Mouse (Mus musculus): ENCODE data around the gene Glce. TPM values are rescaled to one million over a fixed set of nuclear protein-coding genes. Genes with fewer than 3 reads are reported as not detected.
A peak's percentile ranks its signal among the peaks of the same experiment; 100 is the strongest.

The Glce gene
- polyA plus RNA-seq, 1 experiment from 2014 or later, result 10.8 TPM

GRCm38 (mm10) chr9:62040008-62040608, 82.3 kb downstream of the Glce start:
- Histone ChIP-seq H3K4me3 (ENCODE audit: low read depth, low read length) (no peak overlapping the region), H3K36me3 (ENCODE audit: control insufficient read depth, insufficient read depth, low read length) (no peaks in the 10 kb centered on the region), H3K27ac (replicated peaks) (no peak overlapping the region), H3K4me2 (replicated peaks; ENCODE audit: low read depth) (no peak overlapping the region), H3K9me3 (ENCODE audit: control insufficient read depth, low read length) (no peaks in the 10 kb centered on the region), H3K27me3 (ENCODE audit: control insufficient read depth, insufficient read depth, low read length) (no peaks in the 10 kb centered on the region), H3K4me1 (replicated peaks; ENCODE audit: control insufficient read depth, insufficient read depth) (no peaks in the 10 kb centered on the region), H3K9ac (ENCODE audit: low read length) (no peak overlapping the region)
- DNase-seq (ENCODE audit: low spot score) (peak; percentile 89), ATAC-seq (ENCODE audit: low FRiP score, low TSS enrichment) (peak; percentile 71)
- peak; percentile 98 for TF ChIP-seq CTCF (IDR thresholded peaks at IDR 0.05; ENCODE audit: low read depth)
- no peak for TF ChIP-seq EP300 (optimal IDR thresholded peaks at IDR 0.05)
- whole genome bisulfite sequencing, result 7% methylated on average over 20 of the region's 20 CpGs

- Histone ChIP-seq H3K4me1 (replicated peaks; ENCODE audit: control insufficient read depth, insufficient read depth) (no peaks in the 10 kb centered on the region), H3K9me3 (ENCODE audit: control insufficient read depth, low read length) (no peaks in the 10 kb centered on the region), H3K27ac (replicated peaks) (no peak overlapping the region), H3K4me3 (ENCODE audit: low read depth, low read length) (no peak overlapping the region), H3K27me3 (ENCODE audit: control insufficient read depth, insufficient read depth, low read length) (no peaks in the 10 kb centered on the region), H3K4me2 (replicated peaks; ENCODE audit: low read depth) (no peak overlapping the region), H3K9ac (ENCODE audit: low read length) (no peak overlapping the region), H3K36me3 (ENCODE audit: control insufficient read depth, insufficient read depth, low read length) (no peaks in the 10 kb centered on the region)
- ATAC-seq (ENCODE audit: low FRiP score, low TSS enrichment) (no peak), DNase-seq (ENCODE audit: low spot score) (no peak)
- 91% methylated on average over 1 of the region's 1 CpGs for WGBS
- TF ChIP-seq EP300 (optimal IDR thresholded peaks at IDR 0.05), result no peak
These were observed 86.6 kb downstream of the Glce start for GRCm38 (mm10) chr9:62035806-62036205.

- ATAC-seq (ENCODE audit: low FRiP score, low TSS enrichment) (no peak), DNase-seq (ENCODE audit: low spot score) (no peak)
- H3K36me3 ChIP-seq (ENCODE audit: control insufficient read depth, insufficient read depth, low read length), result no peaks in the 10 kb centered on the region
- no peak overlapping the region for H3K27ac ChIP-seq (replicated peaks)
- no peaks in the 10 kb centered on the region for H3K9me3 ChIP-seq (ENCODE audit: control insufficient read depth, low read length)
- H3K9ac ChIP-seq (ENCODE audit: low read length), result no peak overlapping the region
- no peaks in the 10 kb centered on the region for H3K27me3 ChIP-seq (ENCODE audit: control insufficient read depth, insufficient read depth, low read length)
- no peak overlapping the region for H3K4me3 ChIP-seq (ENCODE audit: low read depth, low read length)
- TF ChIP-seq EP300 (optimal IDR thresholded peaks at IDR 0.05), result no peak
- no peak for TF ChIP-seq CTCF (IDR thresholded peaks at IDR 0.05; ENCODE audit: low read depth)
- WGBS, result 94% methylated on average over 3 of the region's 3 CpGs
- no peak overlapping the region for H3K4me2 ChIP-seq (replicated peaks; ENCODE audit: low read depth)
- H3K4me1 ChIP-seq (replicated peaks; ENCODE audit: control insufficient read depth, insufficient read depth), result no peaks in the 10 kb centered on the region
These were observed 90.2 kb downstream of the Glce start for GRCm38 (mm10) chr9:62032206-62032605.

GRCm38 (mm10) chr9:62028072-62028471, 94.4 kb downstream of the Glce start:
- peaks cover 3% of the 10 kb centered on the region; the same call in 1 of the 2 replicates for H3K4me1 ChIP-seq (replicated peaks; ENCODE audit: control insufficient read depth, insufficient read depth)
- no peak for ATAC-seq (ENCODE audit: low FRiP score, low TSS enrichment)
- no peaks in the 10 kb centered on the region for H3K9me3 ChIP-seq (ENCODE audit: control insufficient read depth, low read length)
- H3K4me3 ChIP-seq (ENCODE audit: low read depth, low read length), result no peak overlapping the region
- WGBS, result 51% methylated on average over 3 of the region's 3 CpGs
- no peak overlapping the region for H3K27ac ChIP-seq (replicated peaks)
- H3K27me3 ChIP-seq (ENCODE audit: control insufficient read depth, insufficient read depth, low read length), result no peaks in the 10 kb centered on the region
- H3K36me3 ChIP-seq (ENCODE audit: control insufficient read depth, insufficient read depth, low read length), result no peaks in the 10 kb centered on the region
- TF ChIP-seq CTCF (IDR thresholded peaks at IDR 0.05; ENCODE audit: low read depth) (no peak), EP300 (optimal IDR thresholded peaks at IDR 0.05) (no peak)
- no peak overlapping the region for H3K4me2 ChIP-seq (replicated peaks; ENCODE audit: low read depth)
- no peak overlapping the region for H3K9ac ChIP-seq (ENCODE audit: low read length)
- DNase-seq (ENCODE audit: low spot score), result no peak

- peak within 1 kb of the TSS; percentile 63 for H3K27ac ChIP-seq (replicated peaks)
- no peaks in the 10 kb centered on the region for H3K27me3 ChIP-seq (ENCODE audit: control insufficient read depth, insufficient read depth, low read length)
- WGBS, result under 1% methylated on average over 32 of the region's 32 CpGs
These were observed 95.9 kb downstream of the Glce start, which contains the start of gene Paqr5 for GRCm38 (mm10) chr9:62026600-62026999. Paqr5 (minus strand) TSS chr9:62026856.

GRCm38 (mm10) chr9:62025056-62025455, 97.4 kb downstream of the Glce start:
- Histone ChIP-seq H3K36me3 (ENCODE audit: control insufficient read depth, insufficient read depth, low read length) (no peaks in the 10 kb centered on the region), H3K4me3 (ENCODE audit: low read depth, low read length) (peak overlapping the region; percentile 18), H3K9me3 (ENCODE audit: control insufficient read depth, low read length) (no peaks in the 10 kb centered on the region), H3K27me3 (ENCODE audit: control insufficient read depth, insufficient read depth, low read length) (no peaks in the 10 kb centered on the region), H3K9ac (ENCODE audit: low read length) (0 out of 2 replicates have a peak overlapping the region, but pooled peaks have one; percentile 35), H3K4me1 (replicated peaks; ENCODE audit: control insufficient read depth, insufficient read depth) (peaks cover 6% of the 10 kb centered on the region; the same call in 1 of the 2 replicates), H3K4me2 (replicated peaks; ENCODE audit: low read depth) (peak overlapping the region; percentile 71), H3K27ac (replicated peaks) (peak overlapping the region; percentile 49; the same call in 1 of the 2 replicates)
- TF ChIP-seq CTCF (IDR thresholded peaks at IDR 0.05; ENCODE audit: low read depth) (no peak), EP300 (optimal IDR thresholded peaks at IDR 0.05) (no peak)
- no peak for DNase-seq (ENCODE audit: low spot score)
- no peak for ATAC-seq (ENCODE audit: low FRiP score, low TSS enrichment)
- 38% methylated on average over 5 of the region's 5 CpGs for WGBS

More at GRCm38 (mm10) chr9:62026600-62026999, 95.9 kb downstream of the Glce start, which contains the start of gene Paqr5:
- peaks cover 6% of the 10 kb centered on the region; the same call in 1 of the 2 replicates for H3K4me1 ChIP-seq (replicated peaks; ENCODE audit: control insufficient read depth, insufficient read depth)
- ATAC-seq (ENCODE audit: low FRiP score, low TSS enrichment), result peak; percentile 90
- no peaks in the 10 kb centered on the region for H3K36me3 ChIP-seq (ENCODE audit: control insufficient read depth, insufficient read depth, low read length)
- H3K9me3 ChIP-seq (ENCODE audit: control insufficient read depth, low read length), result no peaks in the 10 kb centered on the region
- H3K9ac ChIP-seq (ENCODE audit: low read length), result peak within 1 kb of the TSS; percentile 63
- peak; percentile 93 for DNase-seq (ENCODE audit: low spot score)
- H3K4me3 ChIP-seq (ENCODE audit: low read depth, low read length), result peak within 1 kb of the TSS; percentile 51
- TF ChIP-seq EP300 (optimal IDR thresholded peaks at IDR 0.05) (no peak), CTCF (IDR thresholded peaks at IDR 0.05; ENCODE audit: low read depth) (0 out of 2 replicates have a peak, but pooled peaks have one; percentile 9)
- H3K4me2 ChIP-seq (replicated peaks; ENCODE audit: low read depth), result peak within 1 kb of the TSS; percentile 71

Data from stomach, postnatal 0 days (tissue).